Mouse (Mus musculus) lung, adult 2 months (tissue): Measurements from ENCODE around the gene Top3a. TPM values are rescaled to one million over a fixed set of nuclear protein-coding genes. Genes with fewer than 3 reads are reported as not detected.

Source experiments
- DNase-seq: peaks from one replicate; pipeline ENCODE4 v3.0.0; 2022
- H3K4me1 ChIP-seq: fragments of 200-500 bp; 2 replicates; pipeline ENCODE4 v1.6.1; 2011; ENCODE audit warnings: low read length; ENCODE audit not compliant: control insufficient read depth, insufficient read depth
- H3K4me3 ChIP-seq: fragments of 200-500 bp; replicated peaks from 2 replicates; pipeline ENCODE3; 2011; ENCODE audit warnings: low read depth, mild to moderate bottlenecking, control low read depth, low read length; ENCODE audit errors: extremely low read depth
- CTCF ChIP-seq: fragments of 200-500 bp; IDR thresholded peaks from 2 replicates; pipeline ENCODE4 v1.5.1; 2011; ENCODE audit warnings: mild to moderate bottlenecking, low read length, control low read depth; ENCODE audit not compliant: insufficient read depth
- POLR2A ChIP-seq: fragments of 200-500 bp; IDR thresholded peaks from 2 replicates; pipeline ENCODE4 v1.6.1; 2011; ENCODE audit warnings: low read depth, mild to moderate bottlenecking, control low read depth, low read length, borderline replicate concordance; ENCODE audit errors: extremely low read depth
- WGBS: fragments of 180-500 bp; shearing (Covaris S2); methylation state at CpG from one replicate; pipeline ENCODE4 v1.1.7; 2018; 5-methylcytosine and 5-hydroxymethylcytosine counted together
- polyA plus RNA-seq: library from polyadenylated mRNA; depleted of rRNA; stranded (reverse); fragments of >200 nt; gene quantifications from 2 replicates; pipeline ENCODE4 v1.2.3, GENCODE M21; 2012

Top3a gene
- polyA plus RNA-seq, 1 experiment = 6.9 TPM

DNA sequence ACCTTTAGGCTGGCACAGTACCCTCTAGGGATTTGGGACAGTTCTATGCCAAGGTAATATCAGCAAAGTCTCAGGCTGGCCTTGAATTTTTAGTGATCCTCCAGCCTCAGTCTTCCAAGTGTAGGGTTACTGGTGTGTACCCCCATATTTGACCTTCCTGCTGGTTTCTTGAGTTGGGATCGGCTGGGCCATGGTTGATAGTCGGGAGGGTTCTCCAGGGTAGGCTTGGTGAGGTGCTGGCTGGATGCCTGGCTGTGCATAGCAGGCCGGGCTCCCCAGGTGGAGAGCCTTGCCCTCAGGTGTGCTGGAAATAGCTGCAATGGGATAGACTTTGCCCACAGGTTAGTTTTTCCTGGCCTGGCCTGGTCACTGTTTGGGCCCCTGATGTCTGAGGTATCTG is 71.9 kb downstream of the Top3a start:
- Histone ChIP-seq H3K4me3 (no peak overlapping the region), H3K4me1 (peaks cover 19% of the 10 kb centered on the region)
- TF ChIP-seq CTCF (no peak), POLR2A (no peak)
- 90% methylated on average over 3 of the region's 3 CpGs for WGBS
- DNase-seq = no peak

DNA sequence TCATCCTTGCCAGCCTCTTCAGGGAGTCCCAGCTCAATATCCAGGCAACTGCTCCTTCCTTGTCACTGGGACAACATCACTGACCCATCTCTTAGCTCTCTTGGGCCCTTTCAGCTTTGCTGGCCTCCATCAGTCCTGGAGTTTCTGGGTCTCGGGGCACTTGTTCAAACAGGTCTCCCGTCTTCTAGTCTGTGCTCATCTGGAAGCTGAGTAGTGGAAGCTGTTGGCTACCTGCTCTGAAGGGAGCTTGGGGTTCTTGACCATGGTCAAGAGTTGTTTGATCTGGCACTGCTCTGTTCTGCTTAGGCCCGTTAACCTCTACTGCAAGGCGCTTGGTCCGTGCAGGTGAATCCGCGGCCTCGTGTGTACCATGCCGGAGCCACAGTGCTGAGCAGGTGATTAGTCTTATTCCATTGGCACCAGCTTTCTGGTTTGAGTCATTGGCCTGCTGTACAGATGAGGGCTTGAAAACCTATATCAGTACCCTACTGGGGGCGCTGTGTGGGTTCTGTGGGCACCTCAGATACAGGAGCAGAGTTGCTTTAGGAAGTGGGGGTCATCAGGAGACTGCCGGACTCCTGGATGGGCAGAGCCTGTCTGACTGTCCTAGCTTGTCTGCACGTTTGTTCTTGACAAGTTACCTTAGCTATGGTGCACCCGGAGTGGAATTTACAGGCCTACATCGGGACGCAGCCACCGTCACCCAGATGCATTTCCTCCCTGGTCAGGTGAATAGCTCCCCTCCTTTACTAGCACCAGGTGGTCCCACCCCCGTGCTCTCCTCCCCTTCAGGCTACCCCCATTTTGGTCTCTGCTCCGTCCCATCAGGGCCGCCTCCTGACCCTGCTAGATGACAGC is 72.9 kb downstream of the Top3a start:
- no peak for DNase-seq
- H3K4me1 ChIP-seq = peaks cover 21% of the 10 kb centered on the region
- H3K4me3 ChIP-seq = no peak overlapping the region
- 88% methylated on average over 19 of the region's 19 CpGs for WGBS
- TF ChIP-seq CTCF = no peak
- no peak for TF ChIP-seq POLR2A

DNA sequence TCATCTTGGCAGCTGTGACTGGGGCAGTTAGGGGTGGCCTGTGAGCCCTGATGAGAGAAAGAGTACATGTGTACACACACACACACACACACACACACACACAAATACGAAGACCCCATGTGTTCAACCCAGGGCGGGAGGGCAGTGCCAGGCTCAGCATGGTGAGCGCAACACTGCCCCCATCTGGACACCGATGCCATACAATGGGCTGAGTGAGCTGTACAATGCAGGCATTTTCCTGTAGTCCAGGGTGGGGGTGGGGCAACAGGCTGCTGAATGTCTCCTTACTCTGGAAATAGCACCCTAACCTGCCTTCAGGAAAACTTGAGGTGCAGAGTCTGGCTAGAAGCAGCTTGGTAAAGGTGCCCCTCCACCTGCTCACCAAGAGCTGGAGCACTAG is 74.0 kb downstream of the Top3a start:
- 42% methylated on average over 4 of the region's 4 CpGs for WGBS
- Histone ChIP-seq H3K4me1 (peaks cover 27% of the 10 kb centered on the region), H3K4me3 (no peak overlapping the region)
- TF ChIP-seq POLR2A = no peak
- TF ChIP-seq CTCF = peak; percentile 76
- peak; percentile 64 for DNase-seq

DNA sequence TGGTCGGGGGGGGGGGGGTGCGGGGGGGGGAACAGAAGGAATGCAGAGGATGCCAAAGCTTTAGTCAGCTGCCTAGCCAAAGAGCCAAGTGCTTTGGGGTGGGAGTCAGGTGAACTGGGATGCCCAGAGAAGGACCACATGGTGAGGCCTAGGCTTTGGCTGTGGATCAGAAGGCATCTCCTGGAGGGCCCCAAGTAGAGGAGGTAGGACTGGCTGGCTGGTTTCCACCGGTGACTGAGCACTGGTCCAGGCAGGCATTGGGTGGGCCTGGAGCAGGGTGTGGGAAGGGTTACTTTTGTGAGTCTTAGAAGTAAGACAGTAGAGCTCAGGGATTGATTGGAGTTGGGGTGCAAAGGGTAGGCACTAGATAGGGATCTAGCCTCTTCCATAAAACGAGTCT is 75.6 kb downstream of the Top3a start:
- WGBS = 72% methylated on average over 2 of the region's 4 CpGs
- H3K4me3 ChIP-seq = no peak overlapping the region
- TF ChIP-seq POLR2A = no peak
- TF ChIP-seq CTCF = no peak
- H3K4me1 ChIP-seq = peaks cover 16% of the 10 kb centered on the region
- peak; percentile 4 for DNase-seq

DNA sequence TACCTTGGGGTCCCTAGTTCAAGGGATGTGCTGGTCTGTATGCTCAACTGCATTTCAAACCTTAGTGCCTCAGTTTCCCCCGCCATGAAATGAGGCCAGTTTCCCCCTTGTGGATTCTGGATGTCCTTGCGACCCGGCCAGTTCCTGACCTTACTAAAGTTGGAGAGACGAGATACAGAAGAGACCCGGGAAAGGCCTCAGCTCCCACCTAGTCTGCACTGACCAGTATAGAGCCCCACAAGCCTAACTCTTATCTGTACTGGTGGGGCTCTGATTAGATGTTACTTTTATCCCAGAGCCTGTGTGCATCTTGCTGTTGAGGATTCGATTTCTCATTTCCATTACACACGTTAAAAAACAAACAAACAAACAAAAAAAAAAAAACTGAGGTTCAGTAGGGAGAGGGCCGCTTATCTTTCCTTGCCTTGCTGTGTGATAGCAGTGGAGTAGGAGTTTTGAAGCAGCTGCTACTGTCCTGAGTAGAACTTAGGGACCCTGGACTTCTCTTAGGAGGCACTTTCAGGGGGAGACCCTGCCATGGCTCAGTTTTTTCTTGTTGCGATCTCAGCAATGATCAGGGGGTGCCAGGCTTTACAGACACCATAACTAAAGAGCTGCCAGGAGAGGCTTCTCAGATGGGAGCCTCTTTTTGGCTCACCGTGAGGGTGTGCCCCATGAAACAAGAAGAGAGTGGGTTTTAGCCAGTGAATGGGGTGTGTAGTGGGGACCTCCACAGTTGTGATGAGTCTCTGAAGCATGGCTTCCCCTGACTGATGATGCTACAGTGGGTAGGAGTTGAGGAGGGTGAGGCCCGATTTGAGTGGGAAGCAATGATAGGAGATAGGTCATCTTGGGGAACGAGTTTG is 76.6 kb downstream of the Top3a start:
- no peak for TF ChIP-seq CTCF
- TF ChIP-seq POLR2A = no peak
- H3K4me3 ChIP-seq = peak overlapping the region; percentile 96
- peaks cover 16% of the 10 kb centered on the region for H3K4me1 ChIP-seq
- DNase-seq = peak; percentile 3
- WGBS = 30% methylated on average over 12 of the region's 12 CpGs

DNA sequence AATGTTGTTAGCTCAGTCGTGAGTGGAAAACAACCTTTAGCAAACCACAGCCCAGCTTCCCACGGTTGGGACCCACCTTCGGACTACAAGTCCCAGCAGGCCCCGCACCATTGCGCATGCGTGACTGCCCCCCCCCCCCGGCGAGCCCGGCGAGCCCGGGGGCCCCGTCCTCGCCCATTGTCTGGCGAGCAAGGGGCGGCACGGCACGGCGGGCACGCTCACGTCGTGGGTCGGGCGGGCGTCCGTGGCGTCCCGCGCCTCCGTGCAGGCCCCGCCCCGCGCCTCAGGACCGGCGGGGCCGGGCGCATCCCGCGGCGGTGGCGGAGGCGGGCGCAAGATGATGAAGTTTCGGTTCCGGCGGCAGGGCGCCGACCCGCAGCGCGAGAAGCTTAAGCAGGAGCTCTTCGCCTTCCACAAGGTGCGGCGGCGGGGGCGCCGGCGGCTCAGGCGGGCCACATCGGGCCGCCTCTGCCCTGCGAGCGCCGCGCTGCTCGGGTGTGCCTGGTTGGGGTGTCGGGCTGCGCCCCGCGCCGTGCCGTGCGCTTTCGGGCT is 77.6 kb downstream of the Top3a start, which contains the start of gene Llgl1:
Gene Llgl1, plus strand, starts transcription at position 200 of the 552 bp plus-strand sequence.
- Histone ChIP-seq H3K4me3 (peak within 1 kb of the TSS; percentile 96), H3K4me1 (peaks cover 16% of the 10 kb centered on the region)
- under 1% methylated on average over 58 of the region's 73 CpGs for WGBS
- DNase-seq = peak; percentile 81
- TF ChIP-seq POLR2A (peak; percentile 43; the same call in 1 of the 2 replicates), CTCF (no peak)

DNA sequence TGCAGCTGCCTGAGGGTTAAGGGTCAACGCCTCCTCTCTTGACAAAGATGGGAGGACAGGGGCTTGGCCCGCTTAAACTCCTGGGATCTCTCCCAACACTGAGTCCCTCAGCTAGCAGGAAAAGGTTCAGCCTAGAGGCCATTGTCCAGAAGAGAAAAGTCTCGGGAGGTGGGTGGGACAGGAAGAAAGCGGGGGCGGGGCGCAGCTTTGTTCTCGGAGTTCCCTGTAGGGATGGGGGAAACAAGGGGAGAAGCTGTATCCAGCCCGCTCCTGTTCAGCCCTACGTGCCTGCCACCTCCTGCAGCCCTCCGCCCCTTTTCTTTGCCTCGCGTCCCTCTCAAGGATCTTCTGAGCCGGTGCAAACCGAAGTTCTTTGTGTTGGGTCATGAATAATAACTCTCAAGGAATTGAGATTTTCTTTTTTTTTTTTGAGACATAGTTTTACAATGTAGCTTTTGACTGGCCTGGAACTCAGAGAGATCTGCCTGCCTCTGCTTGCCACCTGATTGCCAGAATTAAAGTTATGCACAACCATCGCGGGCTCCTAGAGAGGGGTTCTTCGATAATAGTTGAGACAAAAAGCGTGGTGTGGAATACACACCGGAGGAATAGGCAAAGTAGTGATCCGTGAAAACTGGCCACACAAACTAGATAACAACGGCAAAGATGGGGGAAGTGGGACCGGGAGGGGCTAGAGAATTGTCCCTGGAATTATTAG is 78.2 kb downstream of the Top3a start:
- Histone ChIP-seq H3K4me1 (peaks cover 16% of the 10 kb centered on the region), H3K4me3 (peak overlapping the region; percentile 96)
- 1% methylated on average over 22 of the region's 22 CpGs for WGBS
- peak; percentile 94 for TF ChIP-seq POLR2A
- TF ChIP-seq CTCF = no peak
- DNase-seq = peak; percentile 72

DNA sequence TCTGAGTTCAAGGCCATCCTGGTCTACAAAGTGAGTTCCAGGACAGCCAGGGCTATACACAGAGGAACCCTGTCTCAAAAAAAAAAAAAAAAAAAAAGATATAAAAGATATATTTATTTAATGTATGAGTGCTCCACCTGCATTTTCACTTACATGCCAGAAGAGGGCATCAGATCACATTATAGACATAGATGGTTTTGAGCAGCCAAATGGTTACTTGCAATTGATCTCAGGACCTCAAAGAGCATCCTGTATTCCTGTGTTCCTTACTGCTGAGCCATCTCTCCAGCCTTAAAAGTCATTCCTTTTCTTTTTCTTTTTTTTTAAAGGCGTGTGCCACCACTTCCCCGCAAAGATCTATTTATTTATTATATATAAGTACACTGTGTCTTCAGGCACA is 79.6 kb downstream of the Top3a start:
- DNase-seq = peak; percentile 3
- Histone ChIP-seq H3K4me3 (no peak overlapping the region), H3K4me1 (peaks cover 16% of the 10 kb centered on the region)
- 45% methylated on average over 2 of the region's 2 CpGs for WGBS
- peak; percentile 41; the same call in 1 of the 2 replicates for TF ChIP-seq CTCF
- no peak for TF ChIP-seq POLR2A
